Mouse (Mus musculus): Measurements from ENCODE around the gene Rtn4r. TPM values are rescaled to one million over a fixed set of nuclear protein-coding genes. Genes with fewer than 3 reads are reported as not detected.

The Rtn4r gene
- total RNA-seq, 2 experiments from 2014 or later = 0.26 to 0.85 TPM

DNA sequence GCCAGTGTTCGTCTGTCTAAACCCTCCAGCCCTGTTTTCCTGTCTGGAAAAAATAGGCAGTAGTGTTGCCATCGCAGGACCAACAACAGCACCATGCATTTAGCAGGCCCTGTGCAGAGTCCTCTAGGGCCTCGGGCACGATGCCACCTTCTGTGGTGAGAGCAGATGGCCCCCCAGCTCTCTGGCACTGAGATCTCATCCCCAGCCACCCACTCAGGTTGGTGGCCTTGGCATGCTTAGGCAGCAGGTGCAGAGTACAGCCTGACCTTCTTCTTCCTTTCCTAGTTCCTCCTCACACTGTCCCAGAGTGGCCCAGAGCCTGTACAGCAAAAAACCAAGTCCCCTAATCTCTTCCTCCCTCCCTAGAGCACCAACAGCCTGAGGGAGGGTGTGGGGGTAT is 3.4 kb upstream of the Rtn4r start:
- ATAC-seq (ENCODE audit: poor library complexity, severe bottlenecking) = no peak

DNA sequence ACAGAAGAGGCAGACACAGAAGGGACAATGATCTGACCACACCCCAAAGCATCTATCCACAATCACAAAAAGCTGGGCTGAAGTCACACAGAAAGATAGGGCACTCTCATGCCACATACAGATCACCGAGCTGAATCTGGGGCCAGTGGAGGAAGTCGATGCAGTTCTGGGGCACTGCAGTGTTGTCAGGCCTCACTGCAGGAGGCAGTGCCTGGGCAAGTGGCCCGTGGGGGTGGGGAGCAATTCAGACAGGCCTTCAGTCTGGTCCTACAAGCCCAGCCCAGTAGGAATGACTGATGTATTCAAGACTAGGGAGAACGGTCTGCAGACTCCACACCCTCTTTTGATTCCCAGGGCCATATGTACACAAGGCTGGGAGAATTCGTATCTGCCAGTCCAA is 2.8 kb upstream of the Rtn4r start:
- ATAC-seq (ENCODE audit: poor library complexity, severe bottlenecking) = no peak

DNA sequence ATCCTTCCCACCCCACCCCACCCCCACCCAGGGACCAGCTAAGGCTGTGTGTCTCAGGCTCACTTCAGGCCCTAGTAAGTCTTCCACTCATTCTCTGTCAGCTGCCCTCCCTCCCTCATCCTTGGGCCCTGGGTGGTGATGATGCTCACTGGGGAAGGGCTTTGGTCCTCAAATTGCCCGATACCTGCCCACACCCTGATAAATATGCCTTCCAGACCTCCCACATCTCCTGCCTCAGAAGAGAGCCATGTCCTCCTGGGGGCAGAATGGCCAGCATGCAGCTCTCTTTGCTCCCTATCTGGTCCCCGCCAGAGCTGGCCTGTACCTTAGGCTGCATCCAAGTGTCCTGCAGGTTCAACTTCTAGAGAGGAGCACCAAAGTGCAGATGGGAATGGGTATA is 2.3 kb upstream of the Rtn4r start:
- no peak for ATAC-seq (ENCODE audit: poor library complexity, severe bottlenecking)

DNA sequence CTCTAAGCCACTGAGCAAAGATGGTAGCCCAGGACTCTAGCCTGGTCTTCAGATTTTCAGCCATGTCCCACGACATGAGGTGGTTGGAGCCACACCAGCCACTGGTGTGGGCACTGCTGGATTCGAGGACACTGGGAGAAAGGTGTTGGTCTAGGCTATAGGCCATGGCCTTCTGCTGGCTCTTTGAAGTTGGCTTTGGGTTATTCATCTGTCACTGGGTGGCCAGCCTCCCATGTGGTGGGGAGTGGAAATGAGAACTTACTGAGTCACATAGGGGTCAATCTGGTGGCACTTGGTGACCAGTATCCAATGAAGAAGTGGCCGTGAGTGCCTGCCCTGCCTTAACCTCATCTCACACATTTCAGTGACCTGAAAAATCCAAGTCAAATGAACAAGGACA is 1.2 kb upstream of the Rtn4r start:
- no peak for ATAC-seq (ENCODE audit: poor library complexity, severe bottlenecking)

DNA sequence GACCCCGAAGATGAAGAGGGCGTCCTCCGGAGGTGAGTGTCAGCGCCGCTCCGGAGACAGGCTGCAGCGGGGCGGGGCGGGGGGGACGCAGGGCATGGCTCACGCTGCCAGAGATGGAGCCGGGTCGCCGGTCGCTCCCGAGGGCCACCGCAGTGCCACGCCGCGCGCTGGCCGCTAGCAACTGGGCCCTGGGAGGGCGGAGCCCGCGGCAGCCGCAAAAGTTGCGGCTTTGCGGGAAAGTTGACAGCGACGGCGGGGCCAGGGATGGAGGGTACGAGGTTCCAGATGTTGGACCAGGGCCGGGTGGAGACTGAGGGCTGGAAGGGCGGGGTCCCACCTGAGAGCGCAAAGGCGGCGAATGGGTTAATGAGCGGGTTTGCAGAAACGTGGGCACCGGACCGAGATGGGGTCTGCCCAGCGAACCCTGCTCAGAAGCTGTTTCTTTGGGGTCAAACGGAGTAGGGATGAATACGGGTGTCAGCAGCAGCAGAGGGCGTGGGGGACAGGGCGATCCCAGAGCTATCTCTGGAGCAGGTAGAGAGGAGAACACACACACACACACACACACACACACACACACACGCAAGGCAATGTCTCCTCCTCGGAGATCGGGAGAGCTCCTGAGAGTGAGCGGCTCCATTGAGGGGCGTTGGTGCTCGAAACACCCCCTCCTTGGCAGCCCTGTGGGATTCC is 575 bp downstream of the Rtn4r start:
- ATAC-seq (ENCODE audit: poor library complexity, severe bottlenecking) = no peak

DNA sequence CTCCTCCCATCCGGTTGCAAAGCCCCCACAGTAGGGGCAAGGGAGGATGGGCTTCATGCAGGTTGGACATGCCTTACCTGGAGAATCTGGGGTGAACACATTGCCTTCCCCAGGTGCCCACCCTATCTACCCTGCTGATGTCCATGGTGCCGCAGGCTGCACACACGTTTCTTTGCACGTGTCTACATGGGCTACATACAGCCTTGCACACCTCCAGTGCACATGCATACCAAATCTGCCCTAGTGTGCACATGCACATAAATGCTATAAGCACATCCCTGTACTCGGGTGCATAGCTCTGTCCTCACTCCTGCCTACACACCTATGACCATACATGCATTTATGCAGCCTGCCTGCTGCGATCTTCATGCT is 1.1 kb downstream of the Rtn4r start:
- no peak for ATAC-seq (ENCODE audit: poor library complexity, severe bottlenecking)

DNA sequence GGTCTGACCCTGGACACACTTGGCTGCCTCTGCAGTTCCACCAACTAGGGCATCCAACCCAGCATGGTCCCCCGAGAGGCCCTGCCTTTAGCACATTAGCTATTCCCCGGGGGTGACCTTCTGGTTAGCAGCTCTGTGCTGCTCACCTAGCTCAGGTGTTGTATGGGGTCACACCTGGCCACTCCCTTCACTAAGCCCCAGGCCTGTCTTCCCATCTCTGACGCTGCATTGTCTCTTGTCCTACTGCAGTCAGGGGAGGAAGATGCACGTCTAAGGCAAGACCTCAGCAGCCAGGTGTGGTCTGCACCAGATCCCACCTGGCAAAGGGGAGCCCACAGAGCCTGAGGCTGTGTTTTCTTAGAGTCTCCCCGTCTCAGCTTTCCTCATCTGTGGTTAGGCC is 2.0 kb downstream of the Rtn4r start:
- no peak for ATAC-seq (ENCODE audit: poor library complexity, severe bottlenecking)

DNA sequence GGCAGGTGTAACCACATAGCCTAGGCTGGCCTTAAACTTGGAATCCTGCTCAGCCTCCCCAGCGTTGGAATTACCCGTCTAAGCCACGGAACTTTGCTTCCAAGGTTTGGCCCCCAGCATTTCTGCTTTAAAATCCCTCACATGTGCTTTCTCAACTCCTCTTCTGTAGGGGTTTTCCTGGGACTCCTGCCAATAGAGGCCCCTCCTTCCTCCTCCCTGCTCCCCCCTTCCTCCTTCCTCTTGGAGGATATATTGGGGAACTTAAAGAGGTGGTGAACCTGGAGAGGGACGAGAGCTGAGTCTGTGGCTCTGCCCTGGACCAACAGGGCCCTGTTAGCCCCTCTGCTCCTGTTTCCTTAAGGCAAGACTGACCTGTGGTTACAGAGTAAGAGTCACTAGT is 2.8 kb downstream of the Rtn4r start:
- ATAC-seq (ENCODE audit: poor library complexity, severe bottlenecking) = no peak

DNA sequence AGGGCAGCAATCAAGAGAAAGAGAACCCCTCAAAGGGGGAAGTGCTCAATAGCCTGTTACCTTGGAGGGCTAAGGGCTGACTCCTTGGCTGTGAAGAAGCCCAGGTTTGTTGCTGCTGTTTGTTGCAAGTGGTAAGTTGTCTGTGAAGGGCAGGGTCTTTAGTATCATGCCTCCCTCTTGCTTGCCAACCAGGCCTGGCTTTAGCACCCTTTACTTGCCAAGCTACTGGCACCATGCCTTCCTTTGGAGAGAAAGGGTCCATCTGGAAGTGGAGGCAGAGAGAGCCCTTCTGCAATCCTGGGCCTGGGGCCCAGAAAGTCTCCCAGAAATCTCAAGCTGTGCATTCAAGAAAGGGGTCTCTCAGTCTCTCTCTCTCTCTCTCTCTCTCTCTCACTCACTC is 3.3 kb downstream of the Rtn4r start:
- no peak for ATAC-seq (ENCODE audit: poor library complexity, severe bottlenecking)

DNA sequence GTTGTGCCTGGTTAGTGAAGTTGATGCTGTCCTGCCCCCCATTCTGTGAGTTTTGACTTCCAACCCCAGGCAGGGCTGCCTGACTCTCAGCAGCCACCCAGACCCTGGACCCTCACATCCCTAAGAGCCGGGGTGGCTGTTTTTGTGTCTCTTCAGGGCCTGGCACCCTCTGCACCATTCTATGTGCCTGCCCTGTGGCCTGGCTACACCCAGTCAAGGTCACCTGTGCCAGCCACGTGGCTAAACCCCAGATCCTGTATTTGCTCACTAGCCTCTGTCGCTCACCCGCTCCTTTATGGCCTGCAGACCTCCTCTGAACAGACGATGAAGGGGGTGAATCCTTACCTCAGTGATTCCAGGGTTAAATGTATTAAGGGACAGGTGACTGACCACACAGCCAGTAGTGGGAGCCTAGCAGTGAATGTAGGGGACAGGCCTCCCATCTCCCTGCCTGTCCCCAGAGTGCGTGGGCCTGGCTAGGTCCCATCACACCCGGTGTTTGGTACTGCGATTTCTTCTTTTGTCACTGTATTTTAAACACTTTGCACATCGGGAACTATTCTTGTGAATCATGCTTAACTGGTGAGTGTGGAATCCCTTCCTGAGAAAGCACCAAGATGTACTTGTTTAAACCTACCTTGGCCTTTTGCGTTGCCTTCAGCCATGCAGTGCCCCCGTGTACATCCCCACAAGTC is 4.0 kb downstream of the Rtn4r start:
- no peak for ATAC-seq (ENCODE audit: poor library complexity, severe bottlenecking)

DNA sequence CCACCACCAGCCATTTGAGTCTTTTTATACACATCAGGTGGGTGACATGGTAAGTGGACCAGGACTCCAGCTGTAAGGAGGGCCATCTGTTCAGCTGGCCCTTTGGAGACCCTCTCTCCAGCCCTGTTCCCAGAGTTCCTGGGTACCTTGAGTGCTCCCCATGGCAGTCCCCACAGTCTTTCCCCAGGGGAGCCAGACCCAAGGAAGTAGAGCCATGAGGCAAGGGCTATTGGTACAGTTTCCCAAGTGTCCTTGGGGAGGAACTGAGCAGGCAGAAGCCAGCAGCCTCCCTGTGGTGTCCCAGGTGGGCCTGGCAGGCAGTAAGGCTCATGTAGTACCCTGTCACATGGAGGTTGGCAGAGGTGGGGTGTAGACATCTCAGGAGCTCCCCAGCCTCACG is 4.6 kb downstream of the Rtn4r start:
- ATAC-seq (ENCODE audit: poor library complexity, severe bottlenecking) = no peak

DNA sequence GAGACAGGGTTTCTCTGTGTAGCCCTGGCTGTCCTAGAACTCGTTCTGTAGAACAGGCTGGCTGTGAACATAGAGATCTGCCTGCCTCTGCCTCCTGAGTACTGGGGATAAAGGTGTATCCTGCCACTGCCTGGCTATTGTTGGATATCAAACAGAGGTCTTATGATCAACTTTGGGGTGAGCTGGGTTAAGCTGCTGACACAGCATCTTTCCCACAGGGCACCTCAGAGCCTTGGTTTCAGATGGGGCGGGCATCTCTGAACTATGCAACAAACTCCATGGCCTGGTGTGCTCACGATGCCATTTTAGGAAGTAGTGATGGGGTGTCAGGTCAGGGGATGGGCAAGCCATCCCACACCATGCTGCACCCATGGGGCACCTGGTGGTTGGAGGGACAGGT is 5.1 kb downstream of the Rtn4r start:
- ATAC-seq (ENCODE audit: poor library complexity, severe bottlenecking) = no peak

DNA sequence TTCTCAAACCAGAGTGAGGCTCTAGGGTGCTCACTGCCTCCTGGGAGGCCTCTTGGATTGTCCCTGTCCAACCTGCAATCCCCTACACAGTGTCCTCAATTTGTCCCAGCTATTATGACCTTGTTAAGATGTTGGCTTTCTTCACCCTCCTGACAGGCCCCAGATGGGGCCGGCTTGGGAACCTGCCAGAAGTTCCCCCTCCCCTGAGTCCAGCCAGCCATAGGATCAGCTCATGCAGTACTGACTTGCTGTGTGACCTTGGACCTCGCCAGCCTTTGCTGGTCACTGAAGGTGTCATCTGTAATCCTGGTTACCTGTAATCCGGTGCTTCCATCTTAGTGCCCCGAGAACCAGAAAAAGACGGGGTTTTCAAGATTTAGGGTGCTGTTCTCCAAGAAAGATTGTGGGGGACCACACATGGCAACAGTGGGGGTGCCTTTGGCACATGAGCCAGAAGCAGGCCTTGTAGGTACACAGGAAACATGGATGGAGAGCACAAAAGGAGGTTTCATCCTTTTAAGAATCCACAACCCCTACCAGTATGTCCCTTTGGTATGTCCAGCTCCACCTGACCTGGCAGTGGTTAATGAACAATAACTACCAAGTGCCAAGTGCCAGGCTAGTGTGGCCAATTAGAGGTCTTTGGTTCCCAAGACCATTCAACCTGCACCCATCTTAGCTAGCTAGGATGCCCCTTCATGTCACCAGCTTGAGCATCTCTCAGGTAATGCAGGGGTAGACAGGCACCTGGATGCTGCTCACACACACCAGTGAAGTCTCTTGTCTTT is 5.9 kb downstream of the Rtn4r start:
- no peak for ATAC-seq (ENCODE audit: poor library complexity, severe bottlenecking)

DNA sequence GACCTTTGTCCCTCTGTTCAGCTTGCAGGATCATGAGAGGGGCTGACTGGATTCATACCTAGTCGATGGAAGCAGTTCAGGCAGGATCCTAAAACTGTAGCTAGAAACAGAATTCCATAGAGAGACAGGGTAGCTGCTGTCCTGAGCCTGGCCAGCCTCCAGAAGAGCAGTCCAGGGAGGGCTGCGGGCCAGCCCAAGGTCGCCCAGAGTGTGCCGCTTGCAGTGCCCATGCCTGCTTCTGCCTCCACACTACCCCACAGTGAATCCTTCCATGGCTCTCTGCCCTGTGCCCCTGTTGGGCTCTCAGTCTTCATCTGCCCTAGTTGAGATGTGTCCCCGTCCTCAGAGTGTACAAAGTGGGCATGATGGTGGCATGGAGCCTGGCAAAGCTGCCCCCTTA is 7.8 kb downstream of the Rtn4r start:
- ATAC-seq (ENCODE audit: poor library complexity, severe bottlenecking) = no peak

DNA sequence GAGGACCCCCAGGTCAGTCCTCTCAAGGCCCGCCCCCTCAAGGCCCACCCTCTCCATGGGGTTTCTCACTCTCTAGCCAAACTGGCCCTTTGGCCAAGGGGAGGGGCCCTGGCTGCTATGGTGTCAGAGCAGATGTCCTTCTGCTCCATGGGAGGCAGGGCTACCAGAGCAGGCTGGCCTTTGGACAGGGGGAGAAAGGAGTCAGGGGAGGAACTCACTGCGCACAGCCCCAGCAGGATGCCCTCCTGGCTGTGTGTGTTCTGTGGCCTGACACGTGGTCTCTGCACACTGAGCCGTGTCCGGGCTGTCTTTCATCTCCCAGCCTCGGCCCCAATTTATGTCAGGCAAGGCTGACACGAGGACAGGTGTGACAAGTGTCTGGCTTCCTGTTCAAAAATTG is 8.6 kb downstream of the Rtn4r start:
- no peak for ATAC-seq (ENCODE audit: poor library complexity, severe bottlenecking)

DNA sequence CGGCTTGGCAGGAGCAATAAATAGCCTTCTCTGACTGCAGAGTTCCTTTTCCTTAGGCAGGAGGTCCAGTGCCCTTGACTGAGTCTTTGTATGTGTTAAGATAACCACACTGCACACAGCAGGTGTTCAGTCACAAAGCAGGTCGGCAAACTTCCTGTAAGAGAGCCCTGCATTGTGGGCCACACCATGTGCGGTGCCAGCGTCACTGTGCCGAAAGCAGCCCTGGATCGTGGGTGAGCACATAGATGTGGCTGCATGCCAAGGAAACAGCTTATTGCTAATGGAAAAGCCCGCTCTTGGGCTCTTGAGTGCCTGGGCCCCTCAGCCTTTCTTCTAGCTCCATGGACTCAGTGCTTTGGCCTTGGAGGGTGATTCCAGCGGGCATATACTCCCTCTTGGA is 16.8 kb downstream of the Rtn4r start:
- ATAC-seq (ENCODE audit: poor library complexity, severe bottlenecking) = no peak

DNA sequence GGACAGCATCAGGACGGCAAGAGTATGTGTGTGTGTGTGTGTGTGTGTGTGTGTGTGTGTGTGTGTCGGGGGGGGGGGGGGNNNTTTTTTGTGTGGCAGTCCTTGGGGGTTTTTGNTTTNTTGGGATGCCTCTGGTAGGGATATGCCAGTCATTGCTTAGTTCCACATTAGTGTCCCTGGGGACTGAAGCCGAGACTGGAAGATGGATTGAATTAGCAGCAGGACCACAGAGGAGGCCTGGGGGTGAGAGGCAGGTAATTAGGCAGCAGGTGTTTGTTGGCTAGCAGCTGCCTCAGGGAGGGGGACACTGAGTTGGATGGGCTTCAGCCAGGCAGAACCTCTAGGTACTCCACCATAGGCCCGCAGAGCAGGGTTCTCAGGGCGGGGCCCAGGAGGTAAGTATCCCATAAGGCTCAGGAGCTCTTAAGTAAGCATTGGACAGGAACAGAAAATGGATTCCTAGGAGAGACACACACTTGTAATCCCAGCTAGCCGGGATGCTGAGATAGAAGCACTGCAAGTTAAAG is 18.0 kb downstream of the Rtn4r start:
- ATAC-seq (ENCODE audit: poor library complexity, severe bottlenecking) = no peak

DNA sequence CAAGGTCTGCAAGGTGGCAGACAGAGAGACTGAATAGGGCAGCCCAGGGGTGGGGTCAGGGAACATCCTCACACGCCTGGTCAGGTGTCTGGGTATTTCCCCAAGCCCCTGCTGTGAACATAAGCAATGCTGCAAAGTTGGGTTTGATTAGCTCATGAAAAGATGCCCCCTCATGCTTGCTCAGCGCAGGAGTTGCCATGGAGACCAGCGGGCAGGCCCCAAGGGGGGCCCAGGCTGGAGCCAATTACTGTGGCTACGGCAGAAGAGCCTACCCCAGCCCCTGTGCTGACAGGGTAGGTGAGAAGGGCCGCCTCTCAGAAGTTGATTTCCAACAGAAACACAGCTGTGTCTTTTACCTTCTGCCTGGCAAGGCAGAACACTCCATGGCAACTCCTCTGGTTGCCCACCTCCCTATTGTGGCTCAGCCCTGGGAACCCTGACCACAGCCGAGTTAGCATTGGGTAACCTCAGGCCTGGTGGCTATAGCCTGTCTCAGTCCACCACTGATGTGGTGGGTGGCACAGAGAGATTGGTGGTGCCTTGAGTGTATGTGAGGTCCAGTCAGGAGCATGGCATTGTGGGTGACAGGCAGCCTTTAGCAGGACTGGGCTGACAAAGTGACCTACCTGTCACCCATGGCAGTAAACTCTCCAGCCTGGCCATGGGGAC is 20.9 kb downstream of the Rtn4r start:
- ATAC-seq (ENCODE audit: poor library complexity, severe bottlenecking) = no peak

DNA sequence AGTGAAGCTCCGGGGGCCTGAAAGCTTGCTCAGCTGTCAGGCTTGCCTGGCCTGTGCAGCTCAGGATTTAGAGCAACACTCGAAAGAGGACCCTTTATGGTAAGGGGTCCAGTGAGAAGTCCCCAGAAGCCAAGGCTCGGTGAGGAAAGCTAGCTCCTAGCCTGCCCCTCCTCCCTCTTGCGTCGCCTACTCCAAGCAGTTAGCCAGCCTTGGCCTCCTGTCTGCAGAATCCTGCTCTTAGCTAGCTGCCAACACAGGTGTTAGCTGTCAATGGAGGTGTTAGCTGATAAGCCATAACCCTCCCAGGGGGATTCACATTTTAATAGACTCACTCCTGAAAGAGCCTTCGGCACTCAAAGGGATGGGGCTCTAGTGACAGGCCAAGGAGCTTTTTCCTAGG is 21.8 kb downstream of the Rtn4r start:
- ATAC-seq (ENCODE audit: poor library complexity, severe bottlenecking) = no peak

DNA sequence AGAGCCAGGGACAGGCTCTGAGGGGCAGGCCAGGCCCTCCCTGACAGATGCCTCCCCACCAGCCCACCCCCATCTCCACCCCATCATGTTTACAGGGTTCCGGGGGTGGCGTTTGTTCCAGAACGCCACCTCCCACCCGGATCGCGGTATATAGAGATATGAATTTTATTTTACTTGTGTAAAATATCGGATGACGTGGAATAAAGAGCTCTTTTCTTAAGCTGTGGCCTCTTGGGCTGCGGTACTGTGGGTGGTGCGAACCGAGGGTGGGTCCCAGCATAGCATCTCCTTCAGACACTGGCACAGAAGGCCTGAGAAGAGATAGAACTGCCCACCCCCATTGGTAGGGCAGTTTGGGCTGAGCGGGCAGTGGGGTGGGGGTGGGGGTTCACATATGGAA is 24.7 kb downstream of the Rtn4r start:
- ATAC-seq (ENCODE audit: poor library complexity, severe bottlenecking) = no peak

DNA sequence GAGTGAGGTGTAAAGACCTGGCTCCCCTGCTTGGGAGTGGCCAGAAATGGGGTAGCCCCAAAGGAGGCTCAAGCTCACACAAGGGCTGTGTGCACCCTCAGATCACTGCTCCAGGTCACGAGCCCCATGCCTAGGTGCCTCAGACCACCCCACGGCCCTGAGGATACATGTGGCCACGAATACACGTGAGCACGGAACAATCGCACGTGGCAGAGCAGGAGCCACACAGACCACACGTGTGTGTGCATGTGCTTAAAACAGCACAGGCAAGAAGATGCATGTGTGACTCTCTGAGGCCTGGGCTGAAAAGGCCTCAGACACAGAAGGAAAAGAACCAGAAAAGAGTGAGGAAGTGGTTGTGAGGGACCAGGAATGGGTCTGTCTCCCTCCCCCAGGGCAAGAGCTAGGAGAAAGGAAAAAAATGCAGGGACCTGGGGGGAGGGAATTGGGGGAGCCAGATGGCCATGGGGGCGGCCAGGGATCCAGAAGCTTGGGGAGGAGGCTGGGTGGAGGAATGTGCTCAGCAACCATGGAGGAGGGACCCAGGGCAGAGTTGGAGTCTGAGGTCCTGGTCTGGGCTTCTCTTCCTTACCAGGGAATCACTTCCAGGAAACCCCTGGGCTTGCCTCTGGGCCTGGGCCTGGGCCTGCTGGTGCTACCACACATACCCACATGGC is 25.5 kb downstream of the Rtn4r start:
- no peak for ATAC-seq (ENCODE audit: poor library complexity, severe bottlenecking)

Measured in megakaryocyte, adult 5-6 weeks (primary cell).